Mouse (Mus musculus) mesoderm, embryonic 11.5 days (tissue): ENCODE measurements around the gene Chuk.

Source experiments
- DNase-seq: peaks from one replicate; pipeline ENCODE4 v3.0.0-alpha.2; 2012; ENCODE audit warnings: low read depth, low spot score

The Chuk gene

GRCm38 (mm10) chr19:44107661-44108521 lies 611 bp upstream of the Chuk start:
- DNase-seq = no peak

- DNase-seq = no peak
These were observed 2.9 kb downstream of the Chuk start for GRCm38 (mm10) chr19:44104393-44104792.

GRCm38 (mm10) chr19:44103001-44103400 lies 4.3 kb downstream of the Chuk start:
- DNase-seq = no peak

- no peak for DNase-seq
These were observed 6.4 kb downstream of the Chuk start for GRCm38 (mm10) chr19:44100840-44101239.

GRCm38 (mm10) chr19:44086278-44086677 lies 21.0 kb downstream of the Chuk start:
- no peak for DNase-seq

- no peak for DNase-seq
These were observed 26.4 kb downstream of the Chuk start for GRCm38 (mm10) chr19:44080920-44081319.

- DNase-seq = no peak
These were observed 27.3 kb downstream of the Chuk start for GRCm38 (mm10) chr19:44080023-44080422.

GRCm38 (mm10) chr19:44077024-44077423 lies 30.3 kb downstream of the Chuk start:
- no peak for DNase-seq

- peak; percentile 55 for DNase-seq
These were observed 30.8 kb downstream of the Chuk start for GRCm38 (mm10) chr19:44076457-44076856.

- DNase-seq = no peak
These were observed 32.3 kb downstream of the Chuk start for GRCm38 (mm10) chr19:44074986-44075385.

- no peak for DNase-seq
These were observed 36.1 kb downstream of the Chuk start for GRCm38 (mm10) chr19:44071166-44071565.

GRCm38 (mm10) chr19:44069914-44070232 lies 37.4 kb downstream of the Chuk start:
- DNase-seq = no peak

GRCm38 (mm10) chr19:44069121-44069913 lies 38.0 kb downstream of the Chuk start, which contains the start of gene Erlin1:
TSS of gene Erlin1 (minus strand) at chr19:44069785.
- peak; percentile 83 for DNase-seq

- DNase-seq = no peak
These were observed 39.0 kb downstream of the Chuk start for GRCm38 (mm10) chr19:44068232-44068631.

GRCm38 (mm10) chr19:44067323-44068049 lies 39.8 kb downstream of the Chuk start:
- DNase-seq = no peak

- no peak for DNase-seq
These were observed 42.5 kb downstream of the Chuk start for GRCm38 (mm10) chr19:44064734-44065133.

GRCm38 (mm10) chr19:44063773-44064172 lies 43.5 kb downstream of the Chuk start:
- no peak for DNase-seq

GRCm38 (mm10) chr19:44060226-44060625 lies 47.1 kb downstream of the Chuk start:
- no peak for DNase-seq

- no peak for DNase-seq
These were observed 52.0 kb downstream of the Chuk start for GRCm38 (mm10) chr19:44055173-44055826.

GRCm38 (mm10) chr19:44050388-44050787 lies 56.9 kb downstream of the Chuk start:
- DNase-seq = no peak

- DNase-seq = no peak
These were observed 58.0 kb downstream of the Chuk start for GRCm38 (mm10) chr19:44049282-44049681.

GRCm38 (mm10) chr19:44045847-44046246 lies 61.4 kb downstream of the Chuk start:
- DNase-seq = no peak
